Mouse (Mus musculus): ENCODE measurements at regions not wholly inside any gene's neighbourhood (a gene's known extent, or its start where the extent isn't known, plus 50 kb on each side); places are given as distances from the start of the nearest gene placed in this dataset.

GRCm38 (mm10) chr5:102227131-102227530 lies 157.4 kb upstream of the Wdfy3 start:
- Histone ChIP-seq H3K36me3 (ENCODE audit: control insufficient read depth, insufficient read depth, low read length, poor library complexity, severe bottlenecking) (no peaks in the 10 kb centered on the region), H3K27me3 (ENCODE audit: control insufficient read depth, insufficient read depth, low read length, poor library complexity, severe bottlenecking) (no peaks in the 10 kb centered on the region), H3K4me3 (ENCODE audit: low read depth, low read length) (no peak overlapping the region), H3K27ac (ENCODE audit: insufficient read depth, low read length) (no peak overlapping the region), H3K4me1 (ENCODE audit: control insufficient read depth, insufficient read depth, low read length) (no peaks in the 10 kb centered on the region), H3K9ac (ENCODE audit: low read depth, poor library complexity, severe bottlenecking) (no peak overlapping the region), H3K9me3 (replicated peaks; ENCODE audit: control insufficient read depth, insufficient read depth, low read length, poor library complexity, severe bottlenecking) (0 out of 2 replicates have a peak, but pooled peaks cover 4% of the 10 kb centered on the region)
- TF ChIP-seq CTCF (IDR thresholded peaks at IDR 0.05; ENCODE audit: low read depth, low read length) (no peak), EP300 (IDR thresholded peaks at IDR 0.05; ENCODE audit: insufficient read depth, low read depth, low read length) (no peak), POLR2A (IDR thresholded peaks at IDR 0.05; ENCODE audit: insufficient read depth, low read length) (no peak)

GRCm38 (mm10) chr5:102242614-102243013 lies 172.9 kb upstream of the Wdfy3 start:
- Histone ChIP-seq H3K9ac (ENCODE audit: low read depth, poor library complexity, severe bottlenecking) (no peak overlapping the region), H3K27ac (ENCODE audit: insufficient read depth, low read length) (no peak overlapping the region), H3K9me3 (replicated peaks; ENCODE audit: control insufficient read depth, insufficient read depth, low read length, poor library complexity, severe bottlenecking) (0 out of 2 replicates have a peak, but pooled peaks cover 4% of the 10 kb centered on the region), H3K4me3 (ENCODE audit: low read depth, low read length) (no peak overlapping the region), H3K4me1 (ENCODE audit: control insufficient read depth, insufficient read depth, low read length) (no peaks in the 10 kb centered on the region), H3K27me3 (ENCODE audit: control insufficient read depth, insufficient read depth, low read length, poor library complexity, severe bottlenecking) (no peaks in the 10 kb centered on the region), H3K36me3 (ENCODE audit: control insufficient read depth, insufficient read depth, low read length, poor library complexity, severe bottlenecking) (no peaks in the 10 kb centered on the region)
- TF ChIP-seq POLR2A (IDR thresholded peaks at IDR 0.05; ENCODE audit: insufficient read depth, low read length) (no peak), CTCF (IDR thresholded peaks at IDR 0.05; ENCODE audit: low read depth, low read length) (no peak), EP300 (IDR thresholded peaks at IDR 0.05; ENCODE audit: insufficient read depth, low read depth, low read length) (no peak)

- Histone ChIP-seq H3K27me3 (ENCODE audit: control insufficient read depth, insufficient read depth, low read length, poor library complexity, severe bottlenecking) (no peaks in the 10 kb centered on the region), H3K9me3 (replicated peaks; ENCODE audit: control insufficient read depth, insufficient read depth, low read length, poor library complexity, severe bottlenecking) (0 out of 2 replicates have a peak, but pooled peaks cover 4% of the 10 kb centered on the region), H3K4me3 (ENCODE audit: low read depth, low read length) (no peak overlapping the region), H3K9ac (ENCODE audit: low read depth, poor library complexity, severe bottlenecking) (no peak overlapping the region), H3K4me1 (ENCODE audit: control insufficient read depth, insufficient read depth, low read length) (no peaks in the 10 kb centered on the region), H3K36me3 (ENCODE audit: control insufficient read depth, insufficient read depth, low read length, poor library complexity, severe bottlenecking) (no peaks in the 10 kb centered on the region), H3K27ac (ENCODE audit: insufficient read depth, low read length) (no peak overlapping the region)
- TF ChIP-seq EP300 (IDR thresholded peaks at IDR 0.05; ENCODE audit: insufficient read depth, low read depth, low read length): no peak
- no peak for TF ChIP-seq POLR2A (IDR thresholded peaks at IDR 0.05; ENCODE audit: insufficient read depth, low read length)
- TF ChIP-seq CTCF (IDR thresholded peaks at IDR 0.05; ENCODE audit: low read depth, low read length): no peak
Measured at GRCm38 (mm10) chr5:102244706-102245105, 175.0 kb upstream of the Wdfy3 start.

- Histone ChIP-seq H3K9ac (ENCODE audit: low read depth, poor library complexity, severe bottlenecking) (no peak overlapping the region), H3K9me3 (replicated peaks; ENCODE audit: control insufficient read depth, insufficient read depth, low read length, poor library complexity, severe bottlenecking) (no peaks in the 10 kb centered on the region), H3K27ac (ENCODE audit: insufficient read depth, low read length) (no peak overlapping the region), H3K4me3 (ENCODE audit: low read depth, low read length) (no peak overlapping the region), H3K27me3 (ENCODE audit: control insufficient read depth, insufficient read depth, low read length, poor library complexity, severe bottlenecking) (no peaks in the 10 kb centered on the region), H3K4me1 (ENCODE audit: control insufficient read depth, insufficient read depth, low read length) (no peaks in the 10 kb centered on the region), H3K36me3 (ENCODE audit: control insufficient read depth, insufficient read depth, low read length, poor library complexity, severe bottlenecking) (no peaks in the 10 kb centered on the region)
- no peak for TF ChIP-seq CTCF (IDR thresholded peaks at IDR 0.05; ENCODE audit: low read depth, low read length)
- TF ChIP-seq EP300 (IDR thresholded peaks at IDR 0.05; ENCODE audit: insufficient read depth, low read depth, low read length): no peak
- no peak for TF ChIP-seq POLR2A (IDR thresholded peaks at IDR 0.05; ENCODE audit: insufficient read depth, low read length)
Measured at GRCm38 (mm10) chr5:102248747-102249146, 179.0 kb upstream of the Wdfy3 start.

- Histone ChIP-seq H3K9ac (ENCODE audit: low read depth, poor library complexity, severe bottlenecking) (no peak overlapping the region), H3K36me3 (ENCODE audit: control insufficient read depth, insufficient read depth, low read length, poor library complexity, severe bottlenecking) (no peaks in the 10 kb centered on the region), H3K27me3 (ENCODE audit: control insufficient read depth, insufficient read depth, low read length, poor library complexity, severe bottlenecking) (no peaks in the 10 kb centered on the region), H3K4me3 (ENCODE audit: low read depth, low read length) (no peak overlapping the region), H3K9me3 (replicated peaks; ENCODE audit: control insufficient read depth, insufficient read depth, low read length, poor library complexity, severe bottlenecking) (no peaks in the 10 kb centered on the region), H3K27ac (ENCODE audit: insufficient read depth, low read length) (no peak overlapping the region), H3K4me1 (ENCODE audit: control insufficient read depth, insufficient read depth, low read length) (no peaks in the 10 kb centered on the region)
- no peak for TF ChIP-seq POLR2A (IDR thresholded peaks at IDR 0.05; ENCODE audit: insufficient read depth, low read length)
- no peak for TF ChIP-seq EP300 (IDR thresholded peaks at IDR 0.05; ENCODE audit: insufficient read depth, low read depth, low read length)
- no peak for TF ChIP-seq CTCF (IDR thresholded peaks at IDR 0.05; ENCODE audit: low read depth, low read length)
Measured at GRCm38 (mm10) chr5:102251076-102251475, 181.4 kb upstream of the Wdfy3 start.

GRCm38 (mm10) chr5:102253786-102254185 lies 184.1 kb upstream of the Wdfy3 start:
- no peaks in the 10 kb centered on the region for H3K27me3 ChIP-seq (ENCODE audit: control insufficient read depth, insufficient read depth, low read length, poor library complexity, severe bottlenecking)
- no peak overlapping the region for H3K9ac ChIP-seq (ENCODE audit: low read depth, poor library complexity, severe bottlenecking)

More at GRCm38 (mm10) chr5:102253786-102254185, 184.1 kb upstream of the Wdfy3 start:
- Histone ChIP-seq H3K9me3 (replicated peaks; ENCODE audit: control insufficient read depth, insufficient read depth, low read length, poor library complexity, severe bottlenecking) (no peaks in the 10 kb centered on the region), H3K4me3 (ENCODE audit: low read depth, low read length) (no peak overlapping the region), H3K4me1 (ENCODE audit: control insufficient read depth, insufficient read depth, low read length) (no peaks in the 10 kb centered on the region), H3K27ac (ENCODE audit: insufficient read depth, low read length) (no peak overlapping the region), H3K36me3 (ENCODE audit: control insufficient read depth, insufficient read depth, low read length, poor library complexity, severe bottlenecking) (no peaks in the 10 kb centered on the region)
- TF ChIP-seq POLR2A (IDR thresholded peaks at IDR 0.05; ENCODE audit: insufficient read depth, low read length) (no peak), CTCF (IDR thresholded peaks at IDR 0.05; ENCODE audit: low read depth, low read length) (no peak), EP300 (IDR thresholded peaks at IDR 0.05; ENCODE audit: insufficient read depth, low read depth, low read length) (no peak)

Data from ES-Bruce4 (cell line).